Mouse (Mus musculus) E14TG2a.4 (cell line): Measurements from ENCODE around the gene Hist1h4i.

Experiments used
- H3K27me3 ChIP-seq: 2 replicates; pipeline ENCODE4 v1.6.1; 2014; ENCODE audit warnings: low read length, control low read depth; ENCODE audit not compliant: insufficient read depth
- H3K36me3 ChIP-seq: 2 replicates; pipeline ENCODE4 v1.6.1; 2014; ENCODE audit warnings: low read length, control low read depth; ENCODE audit not compliant: insufficient read depth
- H3K4me1 ChIP-seq: replicated peaks from 2 replicates; pipeline ENCODE4 v1.6.1; 2014; ENCODE audit warnings: low read depth, low read length, control low read depth
- H3K4me3 ChIP-seq: replicated peaks from 2 replicates; pipeline ENCODE4 v1.5.1; 2014; ENCODE audit warnings: mild to moderate bottlenecking, low read length
- H3K9me3 ChIP-seq: 2 replicates; pipeline ENCODE4 v1.6.1; 2014; ENCODE audit warnings: low read length, control low read depth
- CTCF ChIP-seq: conservative IDR thresholded peaks from 2 replicates; pipeline ENCODE4 v1.5.1; 2014; ENCODE audit warnings: low read length
- NANOG ChIP-seq: IDR thresholded peaks from 2 replicates; pipeline ENCODE4 v1.6.1; 2014; ENCODE audit warnings: borderline replicate concordance, low read length, mixed read lengths
- POU5F1 ChIP-seq: IDR thresholded peaks from 2 replicates; pipeline ENCODE4 v1.6.1; 2014; ENCODE audit warnings: low read length, borderline replicate concordance

The Hist1h4i gene

DNA sequence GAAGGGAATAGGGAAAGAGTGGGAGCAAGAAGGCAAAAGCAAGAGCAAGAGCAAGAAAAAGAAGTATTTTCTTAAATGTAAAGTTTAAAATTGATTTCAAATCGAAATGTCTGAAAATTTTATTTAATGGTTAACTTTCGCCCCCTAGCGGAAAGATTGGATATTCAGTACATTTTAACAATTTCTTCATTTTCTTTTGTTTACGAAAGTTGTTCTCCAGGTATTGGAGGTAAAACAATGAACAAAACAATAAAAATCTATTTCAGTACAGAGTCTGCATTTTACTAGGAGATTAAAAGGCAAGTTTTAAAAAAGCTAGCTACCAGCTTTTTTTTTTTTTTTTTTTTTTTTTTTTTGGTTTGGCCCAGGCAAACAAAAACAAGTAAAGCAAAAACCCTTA, 10.7 kb downstream of the Hist1h4i start:
- H3K9me3 ChIP-seq, result no peaks in the 10 kb centered on the region
- no peaks in the 10 kb centered on the region for H3K27me3 ChIP-seq
- TF ChIP-seq CTCF (peak; percentile 39), POU5F1 (no peak), NANOG (no peak)
- peaks cover 50% of the 10 kb centered on the region for H3K4me1 ChIP-seq
- H3K4me3 ChIP-seq, result no peak overlapping the region
- 0 out of 2 replicates have a peak, but pooled peaks cover 3% of the 10 kb centered on the region for H3K36me3 ChIP-seq

DNA sequence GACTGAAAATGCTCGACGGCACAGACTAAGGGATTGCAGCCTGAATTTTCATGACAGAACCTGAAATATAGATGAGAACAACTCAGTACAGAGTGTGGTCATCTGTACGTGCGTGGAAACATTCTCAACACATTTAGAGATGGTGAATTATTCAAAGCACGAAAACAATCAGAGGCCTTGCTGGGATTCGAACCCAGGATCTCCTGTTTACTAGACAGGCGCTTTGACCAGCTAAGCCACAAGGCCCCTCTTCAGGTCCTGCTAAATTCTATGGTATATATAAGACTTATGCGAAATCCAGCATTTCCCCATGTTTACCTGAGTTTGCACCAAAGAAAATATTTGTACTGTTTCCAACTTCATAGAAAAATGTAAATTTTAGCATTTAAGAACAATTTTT, 11.2 kb downstream of the Hist1h4i start:
- no peak for TF ChIP-seq CTCF
- no peak for TF ChIP-seq POU5F1
- TF ChIP-seq NANOG, result no peak
- Histone ChIP-seq H3K4me3 (peak overlapping the region; percentile 85), H3K9me3 (no peaks in the 10 kb centered on the region), H3K36me3 (0 out of 2 replicates have a peak, but pooled peaks cover 3% of the 10 kb centered on the region), H3K4me1 (peaks cover 50% of the 10 kb centered on the region), H3K27me3 (no peaks in the 10 kb centered on the region)

DNA sequence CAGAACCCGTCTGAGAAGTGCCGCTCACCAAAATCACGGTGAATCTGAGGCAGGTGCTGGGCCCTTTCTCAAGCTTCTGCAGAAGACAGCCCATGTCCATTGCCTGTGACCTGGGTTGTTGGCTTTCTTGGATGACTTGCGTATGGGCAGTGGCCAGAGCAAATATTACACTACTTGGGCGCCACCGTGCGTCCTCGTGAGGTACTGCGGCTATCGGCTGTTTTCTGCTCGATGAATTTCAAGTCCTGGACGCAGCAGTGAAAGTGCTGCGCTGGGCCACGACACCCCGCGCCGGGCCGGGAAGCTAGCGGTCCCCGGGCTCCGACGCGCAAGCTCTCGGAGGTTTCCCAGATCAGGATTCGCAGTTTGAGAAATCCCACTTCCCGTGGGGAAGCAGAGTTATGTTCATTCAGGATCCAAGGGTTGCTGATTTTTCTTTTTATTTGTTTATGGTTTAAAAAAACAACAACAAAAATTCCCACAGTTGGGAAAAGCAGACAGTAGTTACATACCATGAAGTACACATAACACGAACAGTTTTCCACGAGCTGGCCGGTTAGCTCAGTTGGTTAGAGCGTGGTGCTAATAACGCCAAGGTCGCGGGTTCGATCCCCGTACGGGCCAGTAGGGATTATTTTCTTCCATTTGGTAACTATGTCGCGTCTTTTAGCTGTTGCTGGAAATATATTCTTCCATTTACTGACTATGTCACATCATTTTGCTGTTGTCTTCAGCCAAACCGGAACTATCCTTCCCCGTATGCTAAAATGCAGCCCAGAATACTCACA, 12.3 kb downstream of the Hist1h4i start:
- Histone ChIP-seq H3K4me1 (peaks cover 46% of the 10 kb centered on the region), H3K27me3 (no peaks in the 10 kb centered on the region), H3K9me3 (no peaks in the 10 kb centered on the region), H3K36me3 (0 out of 2 replicates have a peak, but pooled peaks cover 3% of the 10 kb centered on the region), H3K4me3 (peak overlapping the region; percentile 85)
- TF ChIP-seq CTCF (peak; percentile 84), POU5F1 (no peak)

DNA sequence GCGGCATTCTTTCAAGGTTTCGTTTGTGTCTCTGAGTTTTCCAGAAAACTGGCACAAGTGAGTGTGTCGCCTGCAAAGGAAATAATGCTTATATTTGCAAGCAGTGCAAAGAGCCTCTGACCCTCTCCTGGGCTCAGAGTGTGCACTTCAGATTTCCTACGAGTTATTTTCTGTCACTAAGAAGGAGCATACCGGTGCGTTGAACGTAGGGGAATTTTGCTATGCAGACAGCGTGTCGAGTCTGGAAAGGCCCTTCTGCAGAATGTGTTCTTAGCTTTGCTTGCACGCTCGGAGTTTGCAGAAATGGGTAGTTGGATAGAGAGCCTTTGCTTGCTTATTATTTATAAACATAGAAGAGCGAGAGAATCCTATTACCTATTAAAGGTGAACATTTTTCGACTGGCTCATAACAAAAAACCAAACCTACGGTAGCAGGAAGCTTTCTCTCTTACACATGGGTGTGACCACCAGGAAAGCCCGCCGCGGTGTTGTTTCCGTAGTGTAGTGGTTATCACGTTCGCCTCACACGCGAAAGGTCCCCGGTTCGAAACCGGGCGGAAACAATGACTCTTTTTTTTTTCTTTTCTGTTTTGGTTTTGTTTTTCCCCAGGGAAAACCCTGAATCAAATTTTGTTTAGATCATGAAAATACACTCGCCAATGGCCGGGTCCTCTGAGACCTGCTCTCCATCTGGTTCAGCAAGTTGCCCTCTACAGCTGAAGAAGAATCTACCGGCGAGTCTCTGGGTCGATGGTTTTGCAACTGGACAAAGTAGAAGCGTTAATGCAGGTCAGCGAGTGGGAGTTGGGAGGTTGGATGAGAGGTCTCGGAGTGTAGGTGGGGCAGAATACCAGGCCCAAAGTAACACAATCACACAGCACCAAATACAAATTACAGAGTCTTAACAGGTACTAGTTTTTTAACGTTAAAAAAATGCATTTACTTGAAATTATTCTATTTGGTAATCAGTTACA, 14.8 kb downstream of the Hist1h4i start:
- Histone ChIP-seq H3K9me3 (no peaks in the 10 kb centered on the region), H3K4me3 (peak overlapping the region; percentile 80), H3K4me1 (peaks cover 32% of the 10 kb centered on the region), H3K27me3 (no peaks in the 10 kb centered on the region), H3K36me3 (0 out of 2 replicates have a peak, but pooled peaks cover 2% of the 10 kb centered on the region)
- TF ChIP-seq CTCF (no peak), POU5F1 (no peak), NANOG (no peak)

DNA sequence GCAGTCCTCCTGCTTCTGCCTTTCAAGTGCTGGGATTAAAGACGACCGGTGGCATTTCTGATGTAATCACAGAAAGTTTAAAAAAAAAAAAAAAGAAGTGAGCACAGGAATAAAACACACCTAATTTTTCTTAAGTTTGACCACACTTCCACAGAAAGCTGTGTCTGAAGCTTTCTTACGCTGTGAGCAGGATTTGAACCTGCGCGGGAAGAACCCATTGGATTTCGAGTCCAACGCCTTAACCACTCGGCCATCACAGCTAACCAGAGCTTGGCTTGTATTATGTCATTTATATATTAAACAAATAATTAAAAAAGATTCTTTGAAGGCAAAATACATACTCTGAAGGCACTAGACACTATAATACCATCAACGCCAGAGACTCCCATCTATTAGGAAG, 18.9 kb downstream of the Hist1h4i start:
- TF ChIP-seq NANOG (no peak), POU5F1 (no peak), CTCF (no peak)
- Histone ChIP-seq H3K36me3 (no peaks in the 10 kb centered on the region), H3K9me3 (no peaks in the 10 kb centered on the region), H3K4me3 (peak overlapping the region; percentile 83), H3K4me1 (peaks cover 22% of the 10 kb centered on the region), H3K27me3 (peaks cover 17% of the 10 kb centered on the region)

DNA sequence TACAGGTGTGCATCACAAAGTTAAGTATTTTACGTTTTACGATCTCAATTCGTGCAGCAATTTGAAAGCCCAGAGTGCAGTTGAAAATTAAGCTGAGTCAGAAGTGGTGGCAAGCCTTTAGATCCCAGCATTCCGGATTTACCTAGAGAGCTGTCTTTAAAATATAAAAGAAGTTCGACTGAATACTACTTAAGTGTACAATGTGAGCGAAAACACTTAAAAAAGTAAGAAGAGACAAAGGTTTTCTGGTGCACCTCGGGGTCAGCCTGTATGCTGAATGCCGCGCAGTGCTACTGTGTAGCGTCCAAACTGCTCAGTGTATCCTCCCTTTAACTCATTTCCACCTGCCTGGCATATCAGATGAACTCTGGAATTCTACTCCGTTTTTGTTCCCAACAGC, 19.6 kb downstream of the Hist1h4i start:
- peaks cover 17% of the 10 kb centered on the region for H3K27me3 ChIP-seq
- H3K4me3 ChIP-seq, result peak overlapping the region; percentile 83
- H3K36me3 ChIP-seq, result no peaks in the 10 kb centered on the region
- no peaks in the 10 kb centered on the region for H3K9me3 ChIP-seq
- peaks cover 20% of the 10 kb centered on the region for H3K4me1 ChIP-seq
- TF ChIP-seq CTCF (no peak), POU5F1 (no peak)

DNA sequence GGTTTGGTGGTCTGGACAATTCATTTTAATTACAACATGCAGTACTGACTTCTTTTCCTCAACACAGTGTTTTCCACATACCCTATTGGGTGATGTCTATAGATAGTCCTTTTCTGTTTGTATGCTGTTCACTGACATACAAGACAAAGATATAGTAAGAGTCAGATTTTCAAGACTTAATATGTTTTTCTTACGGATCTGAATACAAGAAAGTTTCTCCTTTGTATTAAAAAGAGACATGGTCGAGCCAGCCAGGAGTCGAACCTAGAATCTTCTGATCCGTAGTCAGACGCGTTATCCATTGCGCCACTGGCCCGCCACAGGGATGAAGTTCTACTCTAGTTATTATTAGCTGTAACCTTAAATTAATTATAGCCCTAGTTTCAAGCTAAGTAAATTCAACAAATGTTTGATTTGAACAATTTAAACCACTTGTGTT, 20.2 kb downstream of the Hist1h4i start:
- Histone ChIP-seq H3K9me3 (no peaks in the 10 kb centered on the region), H3K4me1 (peaks cover 21% of the 10 kb centered on the region), H3K36me3 (no peaks in the 10 kb centered on the region), H3K4me3 (peak overlapping the region; percentile 83), H3K27me3 (peaks cover 17% of the 10 kb centered on the region)
- TF ChIP-seq POU5F1, result no peak
- no peak for TF ChIP-seq CTCF
- TF ChIP-seq NANOG, result no peak

DNA sequence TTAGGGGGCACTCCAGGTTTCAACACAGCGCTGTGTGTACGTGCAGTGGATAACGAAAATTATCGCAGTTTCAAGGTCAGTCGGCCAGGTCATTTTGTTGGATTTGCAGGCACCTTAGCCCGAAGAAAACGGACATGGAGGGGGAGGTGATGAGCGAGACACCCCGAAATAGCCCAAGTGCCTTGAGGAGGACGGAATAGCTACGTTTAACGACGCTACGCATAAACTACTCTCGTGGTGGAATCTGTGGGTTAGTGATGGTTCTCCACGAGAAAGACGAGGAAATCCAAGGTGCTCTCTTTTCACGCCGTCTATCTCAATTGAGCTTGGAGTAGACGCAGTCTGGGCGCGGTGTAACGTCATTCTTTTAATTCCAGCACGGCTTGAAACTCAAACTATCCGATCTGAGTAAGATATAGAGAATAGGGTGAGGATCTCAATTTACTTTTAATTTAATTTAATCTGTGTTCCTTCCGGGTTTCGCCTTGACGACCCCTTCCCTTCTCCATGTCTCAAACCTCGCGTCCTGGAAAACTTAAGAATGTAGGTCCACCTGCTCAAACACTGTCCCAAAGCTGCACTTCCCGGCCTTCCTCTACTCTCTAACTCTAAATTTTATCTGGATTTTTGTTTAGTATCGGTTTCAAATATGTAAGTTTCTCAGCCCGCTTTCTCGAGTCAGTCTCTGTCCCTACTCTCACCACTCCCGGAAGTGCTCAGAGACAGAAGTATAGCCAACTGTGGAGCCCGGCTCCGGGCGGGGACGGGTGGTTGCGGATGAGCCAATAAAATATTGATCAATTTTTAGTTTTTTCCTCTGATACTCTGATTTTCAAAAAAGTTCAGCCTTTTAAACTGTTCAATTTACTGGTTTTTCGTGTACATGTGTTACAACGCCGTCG, 21.0 kb downstream of the Hist1h4i start:
- H3K9me3 ChIP-seq, result no peaks in the 10 kb centered on the region

More for the DNA sequence above, 21.0 kb downstream of the Hist1h4i start:
- Histone ChIP-seq H3K36me3 (no peaks in the 10 kb centered on the region), H3K27me3 (peaks cover 17% of the 10 kb centered on the region), H3K4me1 (peaks cover 20% of the 10 kb centered on the region), H3K4me3 (peak overlapping the region; percentile 83)
- TF ChIP-seq CTCF, result no peak
- TF ChIP-seq POU5F1, result no peak
- TF ChIP-seq NANOG, result no peak
